Mouse (Mus musculus): ENCODE measurements around the gene Ubap1. TPM values are rescaled to one million over a fixed set of nuclear protein-coding genes. Genes with fewer than 3 reads are reported as not detected.

Gene Ubap1
- 20.6 and 51.0 TPM in 2 replicates for polyA plus RNA-seq (2012; ENCODE audit: low replicate concordance)

GRCm38 (mm10) chr4:41348584-41349198 is at the start of gene Ubap1:
Gene Ubap1 (plus strand): TSS chr4:41348996.

GRCm38 (mm10) chr4:41314141-41315129 is 34.4 kb upstream of the Ubap1 start, which contains the start of gene Dcaf12:
Gene Dcaf12 (minus strand): TSS chr4:41314889.

Other genes with a start within 250 kb of the Ubap1 start
- gene Nol6, start 224.5 kb upstream of the Ubap1 start, polyA plus RNA-seq (2012; ENCODE audit: low replicate concordance) = 48.4 and 53.7 TPM in 2 replicates
- gene Ube2r2, start 213.3 kb upstream of the Ubap1 start, polyA plus RNA-seq (2012; ENCODE audit: low replicate concordance) = 39.5 and 49.9 TPM in 2 replicates
- 227 and 574 TPM in 2 replicates for gene Ubap2, start 73.9 kb upstream of the Ubap1 start, polyA plus RNA-seq (2012; ENCODE audit: low replicate concordance)
- gene Dcaf12, start 34.1 kb upstream of the Ubap1 start, polyA plus RNA-seq (2012; ENCODE audit: low replicate concordance) = 52.8 and 59.2 TPM in 2 replicates
- 0.55 and 1.8 TPM in 2 replicates for gene Kif24, start 115.9 kb downstream of the Ubap1 start, polyA plus RNA-seq (2012; ENCODE audit: low replicate concordance)
- gene Nudt2, start 116.2 kb downstream of the Ubap1 start, polyA plus RNA-seq (2012; ENCODE audit: low replicate concordance) = 0.56 and 7.2 TPM in 2 replicates
- 0.12 TPM in 1 of 2 replicates, not detected in the other for gene AI464131, start 154.1 kb downstream of the Ubap1 start, polyA plus RNA-seq (2012; ENCODE audit: low replicate concordance)
- gene 1110017D15Rik, start 168.3 kb downstream of the Ubap1 start, polyA plus RNA-seq (2012; ENCODE audit: low replicate concordance) = not detected in 2 replicates
- 13.1 and 48.1 TPM in 2 replicates for gene Fam219a, start 220.5 kb downstream of the Ubap1 start, polyA plus RNA-seq (2012; ENCODE audit: low replicate concordance)
- not detected in 2 replicates for gene Dnaic1, start 220.8 kb downstream of the Ubap1 start, polyA plus RNA-seq (2012; ENCODE audit: low replicate concordance)